Mouse (Mus musculus): ENCODE measurements at regions not wholly inside any gene's neighbourhood (a gene's known extent, or its start where the extent isn't known, plus 50 kb on each side); places are given as distances from the start of the nearest gene placed in this dataset.
A peak's percentile ranks its signal among the peaks of the same experiment; 100 is the strongest.
"Not testable (repeated sequence)": the region's sequence is repeated elsewhere in the genome, so short reads cannot be mapped to it uniquely, and the experiment has no call there.

- no peaks in the 10 kb centered on the region for H3K9me3 ChIP-seq (replicated peaks; ENCODE audit: control insufficient read depth, low read length)
- H3K9ac ChIP-seq (replicated peaks; ENCODE audit: low read depth, low read length) = no peak overlapping the region
- H3K27me3 ChIP-seq (ENCODE audit: control insufficient read depth, insufficient read depth, low read length) = no peaks in the 10 kb centered on the region
- TF ChIP-seq EP300 (IDR thresholded peaks at IDR 0.05; ENCODE audit: low read depth) (no peak), CTCF (IDR thresholded peaks at IDR 0.05; ENCODE audit: low read depth) (no peak)
- no peak overlapping the region for H3K4me3 ChIP-seq (ENCODE audit: low read depth, low read length)
- no peak for DNase-seq (ENCODE audit: low spot score)
- no peak overlapping the region for H3K27ac ChIP-seq (ENCODE audit: low read depth)
- peaks cover 7% of the 10 kb centered on the region; the same call in 1 of the 2 replicates for H3K4me1 ChIP-seq (ENCODE audit: control insufficient read depth, insufficient read depth)
- ATAC-seq (ENCODE audit: insufficient read depth, low read depth) = no peak
- H3K4me2 ChIP-seq (ENCODE audit: low read depth, low read length) = no peak overlapping the region
- WGBS = 46% methylated on average over 3 of the region's 3 CpGs
- H3K36me3 ChIP-seq (replicated peaks; ENCODE audit: control insufficient read depth, insufficient read depth, low read length) = no peaks in the 10 kb centered on the region
Observed at GRCm38 (mm10) chr12:74825664-74826063, 351.5 kb downstream of the Kcnh5 start.

DNA sequence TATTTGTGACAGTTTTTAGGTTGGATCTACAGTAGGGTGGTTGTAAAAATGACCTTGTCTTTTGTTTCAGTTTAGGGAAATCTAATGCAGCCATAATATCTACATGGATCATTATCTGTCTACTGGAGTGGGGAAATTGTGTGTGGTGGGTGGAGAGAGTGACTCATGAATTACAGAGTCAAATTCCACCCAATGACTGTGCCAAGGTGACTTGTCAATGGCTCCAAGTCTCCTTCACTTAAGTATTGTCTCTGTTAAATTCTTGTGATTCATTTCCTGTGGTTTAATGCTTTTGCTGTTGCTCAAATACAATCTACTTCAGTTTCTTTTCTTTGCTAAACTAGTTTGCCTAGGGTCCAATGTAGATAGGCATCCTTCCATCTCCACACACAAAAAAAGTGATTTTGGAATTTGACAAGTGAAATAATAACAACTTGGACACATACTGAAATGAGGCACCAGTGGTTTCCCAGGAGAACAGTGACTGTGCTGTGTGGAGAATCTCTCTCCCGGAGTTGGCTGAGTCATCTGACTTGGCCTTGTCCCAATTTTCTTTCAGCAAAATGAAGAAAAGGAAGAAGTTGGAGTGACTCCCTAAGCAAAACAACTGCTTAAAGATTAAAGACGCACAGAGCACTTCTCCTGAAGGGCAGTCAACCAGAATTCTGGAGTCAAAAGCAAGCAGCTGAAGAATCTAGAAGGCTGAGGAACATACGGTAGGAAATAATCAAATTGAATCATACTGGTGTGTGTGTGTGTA is 352.2 kb downstream of the Kcnh5 start:
- Histone ChIP-seq H3K9ac (replicated peaks; ENCODE audit: low read depth, low read length) (no peak overlapping the region), H3K4me2 (ENCODE audit: low read depth, low read length) (no peak overlapping the region), H3K4me3 (ENCODE audit: low read depth, low read length) (no peak overlapping the region), H3K9me3 (replicated peaks; ENCODE audit: control insufficient read depth, low read length) (no peaks in the 10 kb centered on the region), H3K27ac (ENCODE audit: low read depth) (no peak overlapping the region), H3K4me1 (ENCODE audit: control insufficient read depth, insufficient read depth) (peaks cover 7% of the 10 kb centered on the region; the same call in 1 of the 2 replicates), H3K36me3 (replicated peaks; ENCODE audit: control insufficient read depth, insufficient read depth, low read length) (no peaks in the 10 kb centered on the region), H3K27me3 (ENCODE audit: control insufficient read depth, insufficient read depth, low read length) (no peaks in the 10 kb centered on the region)
- TF ChIP-seq CTCF (IDR thresholded peaks at IDR 0.05; ENCODE audit: low read depth) (no peak), EP300 (IDR thresholded peaks at IDR 0.05; ENCODE audit: low read depth) (no peak)
- WGBS = 12% methylated on average over 3 of the region's 3 CpGs
- ATAC-seq (ENCODE audit: insufficient read depth, low read depth) = peak; percentile 55; the same call in 1 of the 2 replicates
- peak; percentile 64 for DNase-seq (ENCODE audit: low spot score)

GRCm38 (mm10) chr12:74816181-74816580 is 361.0 kb downstream of the Kcnh5 start:
- WGBS = 80% methylated on average over 3 of the region's 3 CpGs
- not testable (repeated sequence) for H3K4me2 ChIP-seq (ENCODE audit: low read depth, low read length); H3K4me1 ChIP-seq (ENCODE audit: control insufficient read depth, insufficient read depth); H3K27me3 ChIP-seq (ENCODE audit: control insufficient read depth, insufficient read depth, low read length); H3K4me3 ChIP-seq (ENCODE audit: low read depth, low read length); ATAC-seq (ENCODE audit: insufficient read depth, low read depth); H3K9ac ChIP-seq (replicated peaks; ENCODE audit: low read depth, low read length); DNase-seq (ENCODE audit: low spot score); H3K27ac ChIP-seq (ENCODE audit: low read depth); H3K36me3 ChIP-seq (replicated peaks; ENCODE audit: control insufficient read depth, insufficient read depth, low read length); H3K9me3 ChIP-seq (replicated peaks; ENCODE audit: control insufficient read depth, low read length)

GRCm38 (mm10) chr12:74808571-74808970 is 368.6 kb downstream of the Kcnh5 start:
- not testable (repeated sequence) for H3K36me3 ChIP-seq (replicated peaks; ENCODE audit: control insufficient read depth, insufficient read depth, low read length); H3K4me3 ChIP-seq (ENCODE audit: low read depth, low read length); ATAC-seq (ENCODE audit: insufficient read depth, low read depth); H3K4me2 ChIP-seq (ENCODE audit: low read depth, low read length); H3K27me3 ChIP-seq (ENCODE audit: control insufficient read depth, insufficient read depth, low read length); H3K4me1 ChIP-seq (ENCODE audit: control insufficient read depth, insufficient read depth); H3K9me3 ChIP-seq (replicated peaks; ENCODE audit: control insufficient read depth, low read length); H3K27ac ChIP-seq (ENCODE audit: low read depth); DNase-seq (ENCODE audit: low spot score); H3K9ac ChIP-seq (replicated peaks; ENCODE audit: low read depth, low read length)
- WGBS = 68% methylated on average over 2 of the region's 2 CpGs

DNA sequence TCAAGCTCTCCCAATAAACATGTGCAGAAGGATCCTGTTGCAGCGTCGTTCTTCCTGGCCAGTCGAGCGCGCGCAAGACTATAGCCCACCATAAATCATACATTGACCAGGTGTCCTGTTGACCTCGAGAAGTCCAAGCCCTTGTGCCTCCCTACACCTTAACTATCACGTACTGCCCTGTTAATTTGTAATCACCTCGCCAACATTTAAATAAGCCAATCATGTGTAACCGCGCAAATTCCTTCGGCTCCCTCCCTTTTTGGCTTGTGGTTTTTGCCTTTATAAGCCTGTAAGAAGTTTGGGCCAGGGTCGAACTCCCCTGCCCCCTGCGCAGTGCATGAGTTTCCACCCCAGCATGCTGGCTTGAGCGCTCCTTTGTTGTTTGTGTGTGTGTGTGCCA is 369.2 kb downstream of the Kcnh5 start:
- not testable (repeated sequence) for H3K27me3 ChIP-seq (ENCODE audit: control insufficient read depth, insufficient read depth, low read length); ATAC-seq (ENCODE audit: insufficient read depth, low read depth); DNase-seq (ENCODE audit: low spot score); H3K4me3 ChIP-seq (ENCODE audit: low read depth, low read length); H3K4me2 ChIP-seq (ENCODE audit: low read depth, low read length); H3K4me1 ChIP-seq (ENCODE audit: control insufficient read depth, insufficient read depth); H3K36me3 ChIP-seq (replicated peaks; ENCODE audit: control insufficient read depth, insufficient read depth, low read length); H3K9me3 ChIP-seq (replicated peaks; ENCODE audit: control insufficient read depth, low read length); H3K27ac ChIP-seq (ENCODE audit: low read depth); H3K9ac ChIP-seq (replicated peaks; ENCODE audit: low read depth, low read length)
- WGBS = 93% methylated on average over 15 of the region's 15 CpGs
